Mouse (Mus musculus) testis, adult 2 months (tissue): ENCODE data around the gene Btnl10.

Experiments
- CTCF ChIP-seq: fragments of 200-500 bp; IDR thresholded peaks from 2 replicates; pipeline ENCODE4 v1.5.1; 2012; ENCODE audit warnings: low read depth, mild to moderate bottlenecking, inconsistent platforms, low read length, moderate library complexity; ENCODE audit not compliant: control insufficient read depth, insufficient read depth, insufficient replicate concordance
- POLR2A ChIP-seq: fragments of 200-500 bp; IDR thresholded peaks from 2 replicates; pipeline ENCODE4 v1.6.1; 2012; ENCODE audit warnings: low read depth, mild to moderate bottlenecking, inconsistent platforms, low read length, moderate library complexity; ENCODE audit not compliant: control insufficient read depth

- TF ChIP-seq POLR2A (peak; percentile 59; the same call in 1 of the 2 replicates), CTCF (no peak)
Observed at GRCm38 (mm10) chr11:58948542-58949479, 31.1 kb downstream of the Btnl10 start, which contains the start of gene Hist3h2ba.
